Mouse (Mus musculus) testis, adult 2 months (tissue): ENCODE data around the gene Immp2l. TPM values are rescaled to one million over a fixed set of nuclear protein-coding genes. Genes with fewer than 3 reads are reported as not detected.

Experiments used
- H3K27ac ChIP-seq: fragments of 200-500 bp; 2 replicates; pipeline ENCODE4 v1.5.1; 2012; ENCODE audit warnings: low read depth, low read length; ENCODE audit not compliant: control insufficient read depth, insufficient read depth
- H3K27me3 ChIP-seq: fragments of 200-500 bp; 2 replicates; pipeline ENCODE4 v1.6.1; 2012; ENCODE audit warnings: mild to moderate bottlenecking, low read length, moderate library complexity; ENCODE audit not compliant: control insufficient read depth, insufficient read depth
- H3K36me3 ChIP-seq: fragments of 200-500 bp; 2 replicates; pipeline ENCODE4 v1.6.1; 2012; ENCODE audit warnings: mild to moderate bottlenecking, low read length; ENCODE audit not compliant: control insufficient read depth, insufficient read depth
- H3K4me1 ChIP-seq: fragments of 200-500 bp; 2 replicates; pipeline ENCODE4 v1.6.1; 2012; ENCODE audit warnings: low read length; ENCODE audit not compliant: control insufficient read depth, insufficient read depth
- H3K4me3 ChIP-seq: fragments of 200-500 bp; 2 replicates; pipeline ENCODE4 v1.5.1; 2012; ENCODE audit warnings: low read depth, mild to moderate bottlenecking, low read length, moderate library complexity, mixed read lengths; ENCODE audit not compliant: control insufficient read depth
- CTCF ChIP-seq: fragments of 200-500 bp; IDR thresholded peaks from 2 replicates; pipeline ENCODE4 v1.5.1; 2012; ENCODE audit warnings: low read depth, mild to moderate bottlenecking, inconsistent platforms, low read length, moderate library complexity; ENCODE audit not compliant: control insufficient read depth, insufficient read depth, insufficient replicate concordance
- POLR2A ChIP-seq: fragments of 200-500 bp; IDR thresholded peaks from 2 replicates; pipeline ENCODE4 v1.6.1; 2012; ENCODE audit warnings: low read depth, mild to moderate bottlenecking, inconsistent platforms, low read length, moderate library complexity; ENCODE audit not compliant: control insufficient read depth
- polyA plus RNA-seq: library from polyadenylated mRNA; depleted of rRNA; stranded (reverse); fragments of >200 nt; gene quantifications from 2 replicates; pipeline ENCODE4 v1.2.3, GENCODE M21; 2012

The Immp2l gene
- polyA plus RNA-seq, 1 experiment = 45.4 TPM

- H3K27me3 ChIP-seq = no peaks in the 10 kb centered on the region
- no peaks in the 10 kb centered on the region for H3K4me1 ChIP-seq
- TF ChIP-seq POLR2A (no peak), CTCF (no peak)
- no peak overlapping the region for H3K27ac ChIP-seq
- H3K4me3 ChIP-seq = no peak overlapping the region
- H3K36me3 ChIP-seq = no peaks in the 10 kb centered on the region
These were observed 66.9 kb downstream of the Immp2l start for GRCm38 (mm10) chr12:41090771-41091170.

GRCm38 (mm10) chr12:41091316-41091715, 67.4 kb downstream of the Immp2l start:
- Histone ChIP-seq H3K36me3 (no peaks in the 10 kb centered on the region), H3K4me3 (no peak overlapping the region), H3K27me3 (no peaks in the 10 kb centered on the region), H3K4me1 (no peaks in the 10 kb centered on the region), H3K27ac (no peak overlapping the region)
- TF ChIP-seq POLR2A = no peak
- no peak for TF ChIP-seq CTCF

GRCm38 (mm10) chr12:41096045-41096444, 72.2 kb downstream of the Immp2l start:
- no peak overlapping the region for H3K4me3 ChIP-seq
- no peaks in the 10 kb centered on the region for H3K4me1 ChIP-seq
- no peak overlapping the region for H3K27ac ChIP-seq
- H3K36me3 ChIP-seq = no peaks in the 10 kb centered on the region
- H3K27me3 ChIP-seq = no peaks in the 10 kb centered on the region
- TF ChIP-seq CTCF = no peak
- no peak for TF ChIP-seq POLR2A

GRCm38 (mm10) chr12:41097406-41097805, 73.5 kb downstream of the Immp2l start:
- Histone ChIP-seq H3K27ac (no peak overlapping the region), H3K4me1 (no peaks in the 10 kb centered on the region), H3K36me3 (no peaks in the 10 kb centered on the region), H3K4me3 (no peak overlapping the region), H3K27me3 (no peaks in the 10 kb centered on the region)
- TF ChIP-seq CTCF (peak; percentile 53; the same call in 1 of the 2 replicates), POLR2A (no peak)

- H3K36me3 ChIP-seq = no peaks in the 10 kb centered on the region
- no peaks in the 10 kb centered on the region for H3K27me3 ChIP-seq
- H3K4me1 ChIP-seq = no peaks in the 10 kb centered on the region
- no peak overlapping the region for H3K27ac ChIP-seq
- TF ChIP-seq POLR2A (no peak), CTCF (no peak)
- no peak overlapping the region for H3K4me3 ChIP-seq
These were observed 85.1 kb downstream of the Immp2l start for GRCm38 (mm10) chr12:41109011-41109410.

GRCm38 (mm10) chr12:41111456-41111855, 87.6 kb downstream of the Immp2l start:
- TF ChIP-seq CTCF (no peak), POLR2A (no peak)
- Histone ChIP-seq H3K27ac (no peak overlapping the region), H3K27me3 (no peaks in the 10 kb centered on the region), H3K36me3 (no peaks in the 10 kb centered on the region), H3K4me1 (no peaks in the 10 kb centered on the region), H3K4me3 (no peak overlapping the region)

GRCm38 (mm10) chr12:41112137-41112536, 88.2 kb downstream of the Immp2l start:
- H3K27ac ChIP-seq = no peak overlapping the region
- no peak overlapping the region for H3K4me3 ChIP-seq
- no peaks in the 10 kb centered on the region for H3K27me3 ChIP-seq
- no peaks in the 10 kb centered on the region for H3K4me1 ChIP-seq
- TF ChIP-seq POLR2A = no peak
- no peak for TF ChIP-seq CTCF
- H3K36me3 ChIP-seq = no peaks in the 10 kb centered on the region

GRCm38 (mm10) chr12:41118358-41118757, 94.5 kb downstream of the Immp2l start:
- Histone ChIP-seq H3K36me3 (no peaks in the 10 kb centered on the region), H3K27ac (no peak overlapping the region), H3K4me1 (no peaks in the 10 kb centered on the region), H3K4me3 (no peak overlapping the region), H3K27me3 (no peaks in the 10 kb centered on the region)
- TF ChIP-seq POLR2A = no peak
- no peak for TF ChIP-seq CTCF
